Mouse (Mus musculus): ENCODE data around the gene Thbs2.
"Not testable (repeated sequence)": the region's sequence is repeated elsewhere in the genome, so short reads cannot be mapped to it uniquely, and the experiment has no call there.

Gene Thbs2

DNA sequence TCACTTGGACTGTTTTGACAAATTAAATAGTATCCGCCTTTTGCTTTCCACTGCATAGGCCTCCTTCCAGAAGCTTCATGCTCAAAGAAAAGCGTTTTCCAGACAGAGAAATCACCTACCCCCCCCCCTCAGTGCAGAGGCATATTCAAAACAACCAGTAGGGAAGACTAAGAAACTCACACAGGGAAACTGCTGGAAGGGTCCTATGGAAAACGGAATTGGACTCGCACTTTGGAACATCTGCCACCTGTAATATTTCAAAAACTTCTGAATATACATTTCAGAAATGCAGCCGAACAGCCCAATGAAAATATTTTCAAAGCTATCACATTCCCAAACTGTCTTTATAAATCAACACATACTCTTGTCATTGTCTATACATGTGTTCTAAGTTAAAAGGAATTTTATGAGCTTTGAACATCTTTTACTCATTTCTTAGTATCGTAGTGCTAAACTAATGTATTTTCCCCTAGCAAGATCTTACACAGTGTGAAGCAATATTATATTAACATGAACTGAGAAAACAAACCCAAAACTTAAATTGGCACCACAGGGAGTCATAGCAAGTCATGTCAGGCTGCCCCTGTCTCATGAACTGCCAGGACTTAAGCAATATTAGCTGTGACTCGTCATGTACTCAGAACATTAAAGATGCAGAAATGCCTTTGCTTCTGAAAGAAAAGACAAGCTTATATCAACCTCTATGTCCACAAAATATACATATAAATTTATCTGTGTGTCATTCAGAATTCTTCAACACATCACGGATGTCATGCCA is 58.3 kb downstream of the Thbs2 start:
- peak; percentile 67 for DNase-seq (ENCODE audit: low read depth, low spot score)

DNA sequence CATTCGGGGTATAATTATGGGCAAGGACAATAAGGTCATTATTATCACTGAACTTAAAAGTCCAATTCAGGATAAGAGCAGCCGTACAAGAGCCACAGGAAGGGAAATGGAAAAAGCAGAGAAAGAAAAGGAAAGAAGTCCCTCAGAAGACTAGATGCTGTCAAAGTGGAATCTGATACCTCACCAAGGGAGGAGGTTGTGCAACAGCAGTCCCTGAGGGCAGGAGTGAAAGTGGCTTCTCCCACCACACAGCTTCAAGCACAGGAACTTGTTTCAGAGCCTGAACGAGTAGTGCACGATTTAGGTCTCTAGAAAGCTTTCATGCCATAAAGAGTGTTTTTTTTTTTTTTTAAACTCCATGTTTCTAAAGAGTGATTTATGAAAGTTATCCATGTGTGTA is 65.1 kb downstream of the Thbs2 start:
- DNase-seq (ENCODE audit: low read depth, low spot score) = peak; percentile 80

DNA sequence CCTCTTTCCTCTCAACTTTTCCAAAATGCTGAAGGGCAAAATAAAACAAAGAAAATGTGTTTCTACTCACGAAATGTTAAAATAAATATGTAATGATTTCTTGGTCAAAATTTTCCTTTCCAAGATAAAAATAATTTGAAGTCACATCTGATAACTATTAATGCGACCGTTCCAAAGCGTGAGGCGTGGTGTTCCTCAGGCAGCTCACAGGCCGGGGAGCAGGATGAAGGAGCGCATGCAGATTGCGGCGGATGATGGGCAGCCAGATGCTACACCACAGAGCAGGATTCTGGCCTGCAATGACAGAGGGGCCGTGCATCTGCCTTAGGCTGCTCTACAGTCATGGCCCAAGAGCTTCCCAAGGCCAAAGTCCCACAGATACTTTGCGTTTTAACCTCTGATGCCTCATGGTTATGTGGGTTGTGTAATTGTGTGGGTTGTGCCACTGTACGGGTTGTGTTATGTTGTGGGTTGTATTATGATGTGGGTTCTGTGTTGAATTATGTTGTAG is 66.2 kb downstream of the Thbs2 start:
- no peak for DNase-seq (ENCODE audit: low read depth, low spot score)

DNA sequence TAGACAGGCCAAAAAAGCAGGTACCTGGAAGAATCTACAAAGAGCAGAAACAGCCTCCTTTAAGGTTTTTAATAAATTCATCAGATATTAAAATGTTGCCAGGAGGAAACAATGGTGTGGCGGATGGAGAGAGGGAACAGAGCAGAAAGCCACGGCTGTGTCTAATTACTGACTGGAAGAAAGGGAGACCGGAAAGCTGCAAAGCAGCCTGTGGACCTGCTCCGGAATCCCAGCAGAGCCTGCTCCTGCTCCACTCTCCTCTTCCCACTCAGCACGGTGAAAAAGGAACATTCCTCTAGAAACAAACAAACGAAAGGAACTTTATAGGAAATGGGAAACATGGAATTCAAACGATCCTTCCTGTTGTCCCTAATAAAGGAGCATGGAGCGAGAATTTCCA is 69.6 kb downstream of the Thbs2 start:
- DNase-seq (ENCODE audit: low read depth, low spot score) = no peak

DNA sequence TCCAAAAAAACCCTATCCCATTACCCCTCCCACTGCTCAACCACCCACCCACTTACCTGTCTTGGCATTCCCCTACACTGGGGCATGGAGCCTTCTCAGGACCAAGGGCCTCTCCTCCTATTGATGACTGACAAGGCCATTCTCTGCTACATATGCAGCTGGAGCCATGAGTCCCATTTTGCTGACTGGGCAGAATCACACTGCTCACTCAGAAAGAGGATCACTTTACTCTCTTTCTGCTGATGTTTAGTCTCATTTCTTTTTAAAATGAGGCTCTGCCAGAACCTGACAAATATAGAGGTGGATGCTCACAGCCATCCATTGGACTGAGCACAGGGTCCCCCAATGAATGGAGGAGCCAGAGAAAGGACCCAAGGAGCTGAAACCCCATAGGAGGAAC is 73.0 kb downstream of the Thbs2 start:
- DNase-seq (ENCODE audit: low read depth, low spot score) = not testable (repeated sequence)

DNA sequence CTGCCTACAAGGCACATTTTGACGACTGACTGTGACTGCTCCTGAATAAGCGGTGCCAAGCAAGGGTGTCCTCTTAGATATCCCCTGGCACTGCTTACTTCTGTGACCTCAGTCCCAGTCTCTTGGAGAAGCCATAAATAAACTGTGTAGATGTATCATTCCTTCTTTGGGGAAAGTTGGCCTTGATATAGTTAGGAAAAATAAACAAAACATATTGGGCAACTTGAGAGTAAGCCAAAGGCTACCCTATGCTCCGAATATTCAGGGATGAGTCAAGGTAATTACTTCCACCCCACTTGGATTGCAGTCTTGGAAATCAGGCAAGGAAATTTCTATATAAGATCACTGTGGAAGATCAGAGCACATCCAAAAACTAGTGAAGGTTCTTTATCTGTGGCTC is 74.0 kb downstream of the Thbs2 start:
- peak; percentile 86 for DNase-seq (ENCODE audit: low read depth, low spot score)

DNA sequence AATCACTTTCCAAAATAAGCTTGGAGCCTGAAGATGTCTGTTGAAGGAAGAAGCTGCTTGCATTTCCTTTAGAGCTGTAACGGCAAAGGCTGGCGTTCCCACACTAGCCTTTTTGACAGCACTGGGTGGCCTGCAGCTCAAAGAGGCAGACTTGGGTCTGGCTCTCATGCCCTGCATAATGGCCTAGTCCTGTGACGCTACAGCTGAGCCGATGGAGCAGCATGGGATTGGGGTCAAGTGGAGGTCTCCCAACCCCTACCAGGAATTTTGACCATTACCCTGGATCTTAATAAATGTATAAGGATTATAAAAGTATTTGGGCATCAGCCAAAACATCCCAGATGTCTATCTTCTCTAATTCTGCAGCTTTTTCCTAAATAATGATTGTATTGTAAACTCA is 75.0 kb downstream of the Thbs2 start:
- no peak for DNase-seq (ENCODE audit: low read depth, low spot score)
